Mouse (Mus musculus): ENCODE data around the gene Sorbs1.

DNA sequence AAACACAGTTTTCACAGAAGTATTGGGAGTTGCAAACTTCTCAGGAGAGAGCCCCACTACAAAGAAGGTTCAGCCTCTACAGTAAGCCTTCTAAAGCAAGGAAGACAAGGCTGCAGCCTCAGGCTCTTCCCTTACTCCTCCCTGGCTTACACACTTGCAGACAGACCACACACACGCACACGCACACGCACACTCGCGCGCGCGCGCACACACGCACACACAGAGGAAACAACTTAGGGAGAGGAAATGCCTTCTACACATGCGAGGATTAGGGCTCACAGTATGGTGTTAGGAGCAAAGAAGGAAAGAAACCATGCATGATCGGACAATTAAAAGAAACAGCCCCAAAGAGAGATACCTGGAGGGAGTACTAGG, 118.3 kb downstream of the Sorbs1 start:
- TF ChIP-seq CTCF (IDR thresholded peaks at IDR 0.05; ENCODE audit: low read depth) (no peak), EP300 (IDR thresholded peaks at IDR 0.05; ENCODE audit: low read depth) (no peak; the same call in 1 of the 2 replicates)
